Mouse (Mus musculus) urinary bladder, postnatal 14 days (tissue): ENCODE measurements around the gene Sdcbp2.
A peak's percentile ranks its signal among the peaks of the same experiment; 100 is the strongest.

Experiments used
- DNase-seq: peaks from one replicate; pipeline ENCODE4 v3.0.0; 2021; ENCODE audit warnings: low spot score

Gene Sdcbp2

GRCm38 (mm10) chr2:151632159-151632814 is 59.9 kb downstream of the Sdcbp2 start, which contains the start of gene Snph:
TSS of gene Snph (minus strand) at chr2:151632593.
- peak; percentile 54 for DNase-seq

GRCm38 (mm10) chr2:151632982-151633381 is 60.6 kb downstream of the Sdcbp2 start:
- no peak for DNase-seq

GRCm38 (mm10) chr2:151634903-151635302 is 62.5 kb downstream of the Sdcbp2 start:
- DNase-seq: no peak

GRCm38 (mm10) chr2:151635362-151636014 is 63.1 kb downstream of the Sdcbp2 start:
- DNase-seq: no peak

- DNase-seq: no peak
Observed at GRCm38 (mm10) chr2:151636015-151636402, 63.6 kb downstream of the Sdcbp2 start.
